Mouse (Mus musculus) intestine, embryonic 14.5 days (tissue): ENCODE data around the gene Ucma. TPM values are rescaled to one million over a fixed set of nuclear protein-coding genes. Genes with fewer than 3 reads are reported as not detected.

ENCODE experiments used
- polyA plus RNA-seq: library from polyadenylated mRNA; unstranded; fragments of >200 nt; fragmentation: Nextera tagmentation; extraction: Ambion mirVana; gene quantifications from 2 replicates; pipeline ENCODE4 v1.2.1, GENCODE M21; 2014

Gene Ucma
- polyA plus RNA-seq, 1 experiment from 2014 or later = not detected

Other genes with a start within 250 kb of the Ucma start
- 85.8 and 88.9 TPM in 2 replicates for gene Sephs1, start 94.6 kb upstream of the Ucma start, polyA plus RNA-seq
- gene Phyh, start 57.1 kb upstream of the Ucma start, polyA plus RNA-seq = 62.3 and 62.9 TPM in 2 replicates
- gene Mcm10, start 36.7 kb downstream of the Ucma start, polyA plus RNA-seq = 44.8 and 51.5 TPM in 2 replicates
- 7.3 and 8.2 TPM in 2 replicates for gene Optn, start 87.9 kb downstream of the Ucma start, polyA plus RNA-seq
- 10.2 and 11.0 TPM in 2 replicates for gene Ccdc3, start 161.7 kb downstream of the Ucma start, polyA plus RNA-seq